Mouse (Mus musculus): ENCODE results near the gene Fancd2. TPM values are rescaled to one million over a fixed set of nuclear protein-coding genes. Genes with fewer than 3 reads are reported as not detected.

The Fancd2 gene
- 1.3 TPM for polyA plus RNA-seq (2017; shearing (Covaris generic))

DNA sequence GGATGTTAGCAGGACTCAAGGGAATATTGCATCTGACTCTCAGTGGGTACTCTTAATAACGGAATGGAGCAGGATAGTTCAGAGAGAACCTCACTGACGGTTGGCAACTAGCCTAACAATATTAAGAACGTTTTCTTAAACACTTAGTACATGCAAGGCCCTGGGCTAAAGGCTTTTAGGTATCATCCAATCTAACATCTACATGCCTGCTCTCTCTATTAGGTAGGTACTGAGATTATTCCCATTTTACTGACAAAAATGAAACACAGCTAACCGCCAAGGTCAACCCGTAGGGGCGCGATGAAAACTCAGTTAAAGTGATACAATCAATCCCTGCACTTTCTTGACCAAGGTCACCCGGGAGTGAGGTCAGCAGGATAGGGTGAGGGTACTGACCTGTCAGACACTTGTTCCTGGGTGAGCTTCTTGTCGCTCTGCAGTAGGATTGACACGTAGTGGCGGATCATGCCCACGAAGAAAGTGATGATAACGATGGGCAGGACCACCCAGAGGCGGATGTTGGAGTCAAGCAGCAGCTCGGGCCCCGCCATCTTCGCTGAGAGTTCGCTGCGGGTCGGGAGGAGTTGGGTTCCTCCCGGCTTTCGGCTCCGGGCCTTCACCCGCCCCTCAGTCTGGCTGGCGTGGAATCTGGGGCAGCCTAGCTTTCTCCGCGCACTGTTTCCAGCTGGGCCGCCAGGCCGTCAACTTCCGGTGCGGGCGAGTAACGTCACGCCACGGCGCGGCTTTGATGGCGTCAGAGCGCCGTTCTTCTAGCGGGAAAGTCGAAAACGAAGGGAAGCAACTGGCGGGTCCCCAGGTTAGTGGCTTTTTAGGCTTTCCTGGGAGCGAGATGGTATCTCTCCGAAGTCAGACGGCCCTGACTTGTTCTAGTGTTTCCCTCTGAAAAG, at the start of gene Fancd2, which contains the start of gene Emc3:
Gene Fancd2, plus strand, starts transcription at position 751 of the 908 bp plus-strand sequence.
Gene Emc3, minus strand, starts transcription at position 721 of the 908 bp plus-strand sequence.

DNA sequence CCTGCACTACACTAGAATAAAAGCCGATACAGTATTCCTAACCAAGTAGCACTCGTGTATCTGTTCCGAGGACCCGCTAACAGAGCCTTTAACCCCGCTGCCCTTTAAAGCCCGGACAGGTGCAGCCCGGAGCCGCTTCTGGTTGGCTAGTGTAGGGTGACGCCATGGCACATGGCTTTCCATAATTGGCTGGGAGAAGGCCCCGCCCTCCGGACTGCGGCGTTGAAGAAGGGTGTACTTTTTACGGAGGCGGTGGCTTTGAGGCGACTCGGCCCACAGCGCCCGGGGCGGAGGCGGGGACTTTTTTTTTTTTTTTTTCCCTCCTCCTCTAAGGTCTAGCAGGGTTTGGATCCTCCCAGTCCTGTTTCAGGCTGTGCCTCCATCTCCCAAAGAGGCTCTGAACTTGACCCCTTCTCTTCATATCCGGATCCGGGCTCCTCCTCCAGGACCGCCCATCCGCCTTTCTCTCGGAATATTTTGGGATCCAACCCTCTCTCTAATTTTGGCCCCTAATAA, 48.3 kb upstream of the Fancd2 start, which contains the start of gene Creld1:
Gene Creld1, plus strand, starts transcription at position 198 of the 516 bp plus-strand sequence.

DNA sequence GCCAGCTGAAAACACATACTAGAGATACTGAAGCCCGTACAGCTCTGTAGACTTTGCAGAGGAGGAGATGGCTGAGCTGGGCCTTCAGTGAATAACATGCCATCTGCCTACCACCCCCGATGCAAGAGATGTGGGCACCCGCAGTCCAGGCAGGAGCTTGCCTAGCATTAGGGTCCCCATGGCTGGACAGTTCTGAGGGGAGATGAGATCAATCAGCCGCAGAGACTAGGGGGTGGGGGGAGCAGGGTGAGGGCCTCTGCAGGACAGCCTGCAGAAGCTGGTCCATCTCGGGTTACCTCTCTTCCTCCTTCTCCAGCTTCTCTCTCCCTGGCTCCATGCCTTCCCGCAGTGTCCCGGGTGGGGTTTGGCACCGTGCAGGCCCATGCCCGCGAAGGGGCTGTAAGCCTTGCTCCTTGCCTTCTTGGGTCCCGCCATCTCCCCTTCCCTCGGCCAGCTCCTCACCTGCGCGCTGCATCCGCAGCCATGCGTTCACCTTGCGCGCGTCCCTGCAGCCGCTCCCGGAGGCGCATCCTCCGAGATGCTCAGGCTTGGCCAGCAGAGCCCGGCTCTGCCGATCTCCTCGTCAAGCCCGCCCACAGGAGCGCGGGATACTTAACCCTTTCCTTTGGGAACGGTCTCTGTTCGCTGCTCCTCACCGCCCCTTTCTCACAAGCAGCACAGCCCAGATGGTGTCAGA, 29.9 kb upstream of the Fancd2 start, which contains the start of gene Prrt3:
Gene Prrt3, minus strand, starts transcription at position 544 of the 697 bp plus-strand sequence.

DNA sequence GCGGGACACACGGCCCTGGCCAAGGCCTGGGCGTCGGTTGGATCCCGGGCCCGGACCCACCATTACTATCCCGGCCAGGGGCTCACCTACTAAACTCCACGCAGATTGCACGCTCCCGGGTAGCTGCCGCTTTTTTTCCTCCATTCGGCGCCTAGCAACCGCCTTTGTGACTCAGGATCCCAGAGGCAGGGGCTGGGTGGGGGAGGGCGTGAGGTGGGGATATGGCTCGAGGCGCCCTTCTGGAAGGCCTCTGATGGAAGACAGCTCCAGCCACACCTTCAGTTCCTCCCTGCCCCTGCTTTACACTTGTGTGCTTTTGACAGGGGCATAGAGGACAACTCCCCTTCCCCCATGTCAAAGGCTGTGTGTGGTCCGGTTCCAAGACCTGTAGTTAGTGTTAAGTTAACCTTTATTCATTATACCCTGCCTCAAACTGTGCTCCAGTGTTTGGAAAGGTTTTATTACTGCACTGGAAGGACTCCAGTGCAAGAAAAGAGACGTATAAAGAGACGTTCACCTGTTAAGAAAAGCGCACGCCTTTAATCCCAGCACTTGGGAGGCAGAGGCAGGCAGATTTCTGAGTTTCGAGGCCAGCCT, 69.2 kb downstream of the Fancd2 start, which contains the start of gene Fancd2os:
Gene Fancd2os, minus strand, starts transcription at position 173 of the 597 bp plus-strand sequence.

DNA sequence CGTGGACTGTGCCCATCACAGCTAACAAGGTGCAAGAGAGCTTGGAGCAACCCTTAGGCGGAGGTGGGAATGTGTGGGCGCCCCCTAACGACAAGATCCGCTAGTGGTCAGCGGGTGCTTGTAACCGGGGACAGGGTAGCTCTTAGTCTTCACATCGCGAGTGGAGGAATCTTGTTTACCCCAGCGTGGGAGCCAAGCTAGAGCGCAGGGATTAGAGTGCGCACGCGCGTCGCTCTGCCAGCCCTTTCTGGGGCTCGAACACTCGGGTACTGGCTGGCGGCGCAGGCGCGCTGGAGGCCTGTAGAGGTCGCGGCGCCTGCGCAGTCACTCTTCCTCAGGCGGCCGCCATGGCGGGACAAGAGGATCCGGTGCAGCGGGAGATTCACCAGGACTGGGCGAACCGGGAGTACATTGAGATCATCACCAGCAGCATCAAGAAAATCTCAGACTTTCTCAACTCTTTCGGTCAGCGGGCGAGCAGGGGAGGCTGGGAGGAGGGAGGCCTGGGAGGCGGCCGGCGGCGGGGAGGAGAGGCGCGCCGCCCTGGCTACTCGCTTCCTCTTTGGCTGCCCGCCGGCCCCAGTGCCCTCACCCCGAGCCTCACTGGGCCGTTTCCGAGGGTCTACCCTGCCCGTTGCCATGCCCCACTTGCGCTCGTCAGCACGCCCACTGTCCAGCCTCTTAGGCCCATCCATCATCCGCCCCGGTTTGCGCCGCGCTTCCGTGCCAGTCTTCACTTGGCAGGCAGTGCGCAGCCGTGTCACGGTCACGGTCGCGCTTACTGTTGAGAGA, 73.1 kb downstream of the Fancd2 start, which contains the start of gene Brk1:
Gene Brk1, plus strand, starts transcription at position 341 of the 792 bp plus-strand sequence.

DNA sequence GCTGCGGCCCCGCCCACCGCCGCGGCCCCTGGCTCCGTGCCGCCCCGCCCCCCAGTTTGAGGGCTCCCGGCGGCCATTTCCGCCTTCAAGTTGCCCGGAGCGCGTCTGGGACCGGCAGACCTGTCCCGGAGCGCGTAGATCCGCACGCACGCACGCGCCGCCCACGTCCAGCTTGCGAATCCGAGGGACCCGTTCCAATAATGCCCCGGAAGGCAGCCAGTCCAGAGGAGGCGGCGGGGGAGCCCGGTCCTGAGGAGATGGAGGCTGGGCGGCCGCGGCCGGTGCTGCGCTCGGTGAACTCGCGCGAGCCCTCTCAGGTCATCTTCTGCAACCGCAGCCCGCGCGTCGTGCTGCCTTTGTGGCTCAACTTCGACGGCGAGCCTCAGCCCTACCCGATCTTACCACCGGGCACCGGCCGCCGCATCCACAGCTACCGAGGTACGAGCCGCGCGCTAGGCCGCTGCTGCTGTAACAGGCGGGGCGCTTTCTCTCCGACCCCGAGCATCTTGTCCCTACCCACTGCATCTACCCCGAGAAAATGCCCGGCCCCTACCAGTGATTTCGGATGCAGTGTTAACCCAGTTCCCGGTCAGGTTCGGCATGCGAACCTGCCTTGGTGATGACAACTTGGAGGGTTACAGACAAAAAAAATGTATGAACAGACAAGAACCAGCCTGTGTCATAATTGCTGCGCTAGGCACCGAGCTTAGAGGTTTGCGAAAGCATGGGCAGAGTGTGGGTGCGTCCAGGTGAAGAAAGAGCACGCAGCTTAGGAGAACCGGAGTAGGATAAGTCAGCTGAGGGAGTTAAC, 92.7 kb downstream of the Fancd2 start, which contains the start of gene Vhl:
Gene Vhl, plus strand, starts transcription at position 19 of the 811 bp plus-strand sequence.

DNA sequence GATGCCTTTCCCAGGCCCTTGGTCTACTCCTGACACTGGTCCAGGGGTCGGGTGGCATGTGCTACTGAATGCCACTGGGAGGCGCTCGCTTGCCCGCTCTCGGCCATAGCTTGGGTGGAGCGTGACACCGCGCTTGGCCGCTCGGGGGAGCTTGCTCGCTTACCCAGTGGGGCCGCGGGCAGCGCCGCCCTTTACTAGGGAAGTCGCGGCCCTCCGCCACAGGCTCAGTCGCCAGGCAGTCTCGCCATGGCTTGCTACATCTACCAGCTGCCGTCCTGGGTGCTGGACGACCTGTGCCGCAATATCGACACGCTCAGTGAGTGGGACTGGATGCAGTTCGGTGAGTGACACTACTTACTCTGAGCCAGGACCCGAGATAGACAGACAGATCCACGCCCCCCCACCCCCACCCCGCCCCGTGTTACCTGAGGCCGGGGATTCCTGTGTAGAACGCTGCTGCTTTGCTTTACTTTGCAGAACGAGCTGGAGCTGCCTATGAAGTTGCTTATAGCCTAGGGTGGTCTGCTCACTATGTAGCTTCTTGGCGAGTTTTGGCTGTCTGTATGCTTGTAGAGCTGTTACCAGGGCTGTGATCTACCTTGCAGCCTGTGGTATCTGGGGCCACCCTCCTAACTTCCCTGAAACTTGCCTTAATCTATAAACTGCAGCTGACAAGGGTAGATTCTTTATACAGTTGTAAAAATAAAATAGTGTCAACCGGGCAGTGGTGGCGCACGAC, 107.0 kb downstream of the Fancd2 start, which contains the start of gene Irak2:
Gene Irak2, plus strand, starts transcription at position 166 of the 739 bp plus-strand sequence.

Other genes starting within 250 kb of the Fancd2 start
- gene Cpne9, start 249.4 kb upstream of the Fancd2 start, polyA plus RNA-seq (2017; shearing (Covaris generic)), result 0.32 TPM
- gene Brpf1, start 224.5 kb upstream of the Fancd2 start, polyA plus RNA-seq (2017; shearing (Covaris generic)), result 55.5 TPM
- 3.8 TPM for gene Ogg1, start 204.7 kb upstream of the Fancd2 start, polyA plus RNA-seq (2017; shearing (Covaris generic))
- 0.37 TPM for gene Camk1, start 187.7 kb upstream of the Fancd2 start, polyA plus RNA-seq (2017; shearing (Covaris generic))
- 21.3 TPM for gene Tada3, start 153.8 kb upstream of the Fancd2 start, polyA plus RNA-seq (2017; shearing (Covaris generic))
- 386 TPM for gene Arpc4, start 153.6 kb upstream of the Fancd2 start, polyA plus RNA-seq (2017; shearing (Covaris generic))
- 10.7 TPM for gene Ttll3, start 142.4 kb upstream of the Fancd2 start, polyA plus RNA-seq (2017; shearing (Covaris generic))
- gene Rpusd3, start 112.3 kb upstream of the Fancd2 start, polyA plus RNA-seq (2017; shearing (Covaris generic)), result 11.3 TPM
- not detected for gene Cidec, start 95.9 kb upstream of the Fancd2 start, polyA plus RNA-seq (2017; shearing (Covaris generic))
- gene Jagn1, start 89.1 kb upstream of the Fancd2 start, polyA plus RNA-seq (2017; shearing (Covaris generic)), result 24.7 TPM
- 1.3 TPM for gene Il17re, start 73.2 kb upstream of the Fancd2 start, polyA plus RNA-seq (2017; shearing (Covaris generic))
- gene Il17rc, start 60.3 kb upstream of the Fancd2 start, polyA plus RNA-seq (2017; shearing (Covaris generic)), result 0.28 TPM
- 4.1 TPM for gene Creld1, start 48.4 kb upstream of the Fancd2 start, polyA plus RNA-seq (2017; shearing (Covaris generic))
- gene Prrt3, start 29.8 kb upstream of the Fancd2 start, polyA plus RNA-seq (2017; shearing (Covaris generic)), result not detected
- 93.5 TPM for gene Emc3, start within 50 bp of the Fancd2 start, polyA plus RNA-seq (2017; shearing (Covaris generic))
- gene Fancd2os, start 69.0 kb downstream of the Fancd2 start, polyA plus RNA-seq (2017; shearing (Covaris generic)), result not detected
- 134 TPM for gene Brk1, start 73.1 kb downstream of the Fancd2 start, polyA plus RNA-seq (2017; shearing (Covaris generic))
- 26.7 TPM for gene Vhl, start 92.3 kb downstream of the Fancd2 start, polyA plus RNA-seq (2017; shearing (Covaris generic))
- 170 TPM for gene Irak2, start 106.8 kb downstream of the Fancd2 start, polyA plus RNA-seq (2017; shearing (Covaris generic))
- gene Tatdn2, start 165.4 kb downstream of the Fancd2 start, polyA plus RNA-seq (2017; shearing (Covaris generic)), result 24.6 TPM
- 1.5 TPM for gene Ghrl, start 188.2 kb downstream of the Fancd2 start, polyA plus RNA-seq (2017; shearing (Covaris generic))
- 137 TPM for gene Sec13, start 209.1 kb downstream of the Fancd2 start, polyA plus RNA-seq (2017; shearing (Covaris generic))

Data from effector memory CD4-positive, alpha-beta T cell, adult 7 months (primary cell).